Mouse (Mus musculus) forebrain, embryonic 13.5 days (tissue): ENCODE data around the gene Polr3h. TPM values are rescaled to one million over a fixed set of nuclear protein-coding genes. Genes with fewer than 3 reads are reported as not detected.

Experiments used
- ATAC-seq: fragments of 200-750 bp; cut with Nextera tagmentation; 2 replicates; pipeline ENCODE4 v1.8.0; 2017
- H3K27ac ChIP-seq: fragments of 300-500 bp; sonication (generic); 2 replicates; pipeline ENCODE4 v1.5.1; 2015; ENCODE audit warnings: inconsistent platforms, mild to moderate bottlenecking, moderate library complexity
- H3K27me3 ChIP-seq: fragments of 300-500 bp; sonication (generic); 2 replicates; pipeline ENCODE4 v1.6.1; 2015; ENCODE audit warnings: mild to moderate bottlenecking, inconsistent platforms
- H3K36me3 ChIP-seq: fragments of 300-500 bp; sonication (generic); 2 replicates; pipeline ENCODE4 v1.6.1; 2015; ENCODE audit warnings: mild to moderate bottlenecking, inconsistent platforms; ENCODE audit not compliant: poor library complexity, severe bottlenecking
- H3K4me1 ChIP-seq: fragments of 300-500 bp; sonication (generic); 2 replicates; pipeline ENCODE4 v1.6.1; 2015; ENCODE audit warnings: inconsistent platforms
- H3K4me2 ChIP-seq: fragments of 300-500 bp; sonication (generic); 2 replicates; pipeline ENCODE4 v1.6.1; 2015; ENCODE audit warnings: inconsistent platforms, mild to moderate bottlenecking, moderate library complexity
- H3K4me3 ChIP-seq: fragments of 300-500 bp; sonication (generic); 2 replicates; pipeline ENCODE4 v1.5.1; 2015; ENCODE audit warnings: mild to moderate bottlenecking, inconsistent platforms
- H3K9ac ChIP-seq: fragments of 300-500 bp; sonication (generic); 2 replicates; pipeline ENCODE4 v1.6.1; 2015; ENCODE audit warnings: mild to moderate bottlenecking, inconsistent platforms
- H3K9me3 ChIP-seq: fragments of 300-500 bp; sonication (generic); replicated peaks from 2 replicates; pipeline ENCODE4 v1.6.1; 2016; ENCODE audit warnings: inconsistent platforms
- WGBS: fragments of 180-500 bp; shearing (Covaris S2); methylation state at CpG from one replicate; pipeline ENCODE4 v1.1.7; 2015; 5-methylcytosine and 5-hydroxymethylcytosine counted together
- polyA plus RNA-seq: library from polyadenylated mRNA; unstranded; fragments of >200 nt; fragmentation: Nextera tagmentation; extraction: Ambion mirVana; gene quantifications from 2 replicates; pipeline ENCODE4 v1.2.1, GENCODE M21; 2015

Gene Polr3h
- polyA plus RNA-seq, 1 experiment from 2014 or later = 86.0 TPM

GRCm38 (mm10) chr15:81928277-81928676, 2.2 kb upstream of the Polr3h start:
- H3K27me3 ChIP-seq = no peaks in the 10 kb centered on the region
- no peak overlapping the region for H3K4me2 ChIP-seq
- no peak for ATAC-seq
- no peaks in the 10 kb centered on the region for H3K9me3 ChIP-seq
- H3K36me3 ChIP-seq = no peaks in the 10 kb centered on the region
- H3K27ac ChIP-seq = peak overlapping the region; percentile 93
- H3K4me3 ChIP-seq = no peak overlapping the region
- WGBS = 27% methylated on average over 11 of the region's 11 CpGs
- H3K9ac ChIP-seq = no peak overlapping the region
- peaks cover 34% of the 10 kb centered on the region for H3K4me1 ChIP-seq

DNA sequence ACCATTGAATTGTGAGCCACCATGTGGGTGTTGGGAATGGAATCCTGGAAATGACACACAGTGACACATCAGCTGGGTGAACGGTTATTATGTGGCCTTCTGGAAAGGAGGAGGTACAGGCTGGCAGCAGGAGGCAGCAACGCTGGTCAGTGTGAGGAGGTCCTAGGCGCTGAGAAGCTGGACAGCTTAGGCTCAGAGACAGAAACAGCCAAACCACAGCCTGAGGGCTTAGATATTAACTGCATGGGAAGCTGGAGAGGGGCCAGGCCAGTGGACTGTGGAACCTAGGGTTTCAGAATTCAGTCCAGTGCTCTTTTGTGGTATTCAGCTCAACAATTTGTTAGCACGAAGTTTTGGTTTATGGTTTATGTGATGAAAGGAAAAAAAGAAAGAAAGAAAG, 1.7 kb upstream of the Polr3h start:
- no peak overlapping the region for H3K4me2 ChIP-seq
- H3K9ac ChIP-seq = 0 out of 2 replicates have a peak overlapping the region, but pooled peaks have one; percentile 35
- 39% methylated on average over 4 of the region's 4 CpGs for WGBS
- H3K36me3 ChIP-seq = no peaks in the 10 kb centered on the region
- H3K27me3 ChIP-seq = no peaks in the 10 kb centered on the region
- peaks cover 34% of the 10 kb centered on the region for H3K4me1 ChIP-seq
- peak overlapping the region; percentile 93 for H3K27ac ChIP-seq
- no peak overlapping the region for H3K4me3 ChIP-seq
- no peaks in the 10 kb centered on the region for H3K9me3 ChIP-seq
- no peak for ATAC-seq

DNA sequence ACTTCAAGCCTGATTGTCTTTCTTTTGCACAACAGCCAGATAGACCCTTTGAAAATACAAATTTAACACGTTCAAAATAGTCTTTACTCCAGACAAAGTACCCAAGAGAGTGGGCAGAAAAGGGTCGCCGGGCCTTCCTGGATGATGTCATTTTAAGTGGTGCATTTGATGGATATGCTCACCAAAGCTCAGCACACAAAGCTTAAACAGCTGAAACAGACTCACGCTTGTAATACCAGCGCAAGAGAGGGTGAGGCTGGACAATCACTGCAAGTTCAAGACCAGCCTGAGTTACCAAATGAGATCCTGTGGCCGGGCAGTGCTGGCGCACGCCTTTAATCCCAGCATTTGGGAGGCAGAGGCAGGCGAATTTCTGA, 394 bp upstream of the Polr3h start:
- ATAC-seq = no peak
- Histone ChIP-seq H3K27ac (peak overlapping the region; percentile 93), H3K9ac (no peak overlapping the region), H3K9me3 (no peaks in the 10 kb centered on the region), H3K4me2 (peak overlapping the region; percentile 97), H3K27me3 (no peaks in the 10 kb centered on the region), H3K4me3 (peak overlapping the region; percentile 75), H3K4me1 (peaks cover 34% of the 10 kb centered on the region), H3K36me3 (no peaks in the 10 kb centered on the region)
- 18% methylated on average over 9 of the region's 9 CpGs for WGBS

DNA sequence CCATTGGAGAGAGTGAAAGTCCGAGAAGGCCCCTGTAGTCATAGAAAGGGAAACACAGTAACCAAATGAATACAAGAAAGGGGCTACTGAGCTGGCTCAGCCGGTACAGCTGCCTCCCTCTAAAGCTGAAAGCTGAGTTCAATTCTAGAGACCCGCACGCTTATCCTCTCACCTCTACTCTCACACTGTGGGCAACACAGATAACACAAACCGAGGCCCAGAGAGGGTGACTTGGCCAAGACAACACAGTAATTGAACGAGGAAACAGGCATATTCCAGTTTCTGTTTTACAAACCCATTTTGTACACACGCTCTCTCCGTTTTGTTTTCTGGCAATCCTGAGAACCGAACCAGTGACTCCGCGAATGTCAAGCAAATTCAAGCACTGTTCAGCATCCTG, 1.1 kb downstream of the Polr3h start:
- ATAC-seq = no peak
- H3K4me1 ChIP-seq = peaks cover 38% of the 10 kb centered on the region
- H3K9me3 ChIP-seq = no peaks in the 10 kb centered on the region
- H3K4me2 ChIP-seq = peak overlapping the region; percentile 97
- WGBS = 88% methylated on average over 11 of the region's 11 CpGs
- H3K27ac ChIP-seq = no peak overlapping the region
- no peaks in the 10 kb centered on the region for H3K27me3 ChIP-seq
- H3K36me3 ChIP-seq = no peaks in the 10 kb centered on the region
- peak overlapping the region; percentile 75 for H3K4me3 ChIP-seq
- peak overlapping the region; percentile 88 for H3K9ac ChIP-seq

GRCm38 (mm10) chr15:81921255-81921654, 4.8 kb downstream of the Polr3h start:
- Histone ChIP-seq H3K27me3 (no peaks in the 10 kb centered on the region), H3K4me1 (peaks cover 21% of the 10 kb centered on the region), H3K36me3 (peaks cover 22% of the 10 kb centered on the region), H3K9me3 (no peaks in the 10 kb centered on the region), H3K27ac (no peak overlapping the region; the same call in 1 of the 2 replicates), H3K4me2 (no peak overlapping the region), H3K9ac (peak overlapping the region; percentile 2; the same call in 1 of the 2 replicates), H3K4me3 (no peak overlapping the region)
- WGBS = 70% methylated on average over 5 of the region's 5 CpGs
- no peak for ATAC-seq

DNA sequence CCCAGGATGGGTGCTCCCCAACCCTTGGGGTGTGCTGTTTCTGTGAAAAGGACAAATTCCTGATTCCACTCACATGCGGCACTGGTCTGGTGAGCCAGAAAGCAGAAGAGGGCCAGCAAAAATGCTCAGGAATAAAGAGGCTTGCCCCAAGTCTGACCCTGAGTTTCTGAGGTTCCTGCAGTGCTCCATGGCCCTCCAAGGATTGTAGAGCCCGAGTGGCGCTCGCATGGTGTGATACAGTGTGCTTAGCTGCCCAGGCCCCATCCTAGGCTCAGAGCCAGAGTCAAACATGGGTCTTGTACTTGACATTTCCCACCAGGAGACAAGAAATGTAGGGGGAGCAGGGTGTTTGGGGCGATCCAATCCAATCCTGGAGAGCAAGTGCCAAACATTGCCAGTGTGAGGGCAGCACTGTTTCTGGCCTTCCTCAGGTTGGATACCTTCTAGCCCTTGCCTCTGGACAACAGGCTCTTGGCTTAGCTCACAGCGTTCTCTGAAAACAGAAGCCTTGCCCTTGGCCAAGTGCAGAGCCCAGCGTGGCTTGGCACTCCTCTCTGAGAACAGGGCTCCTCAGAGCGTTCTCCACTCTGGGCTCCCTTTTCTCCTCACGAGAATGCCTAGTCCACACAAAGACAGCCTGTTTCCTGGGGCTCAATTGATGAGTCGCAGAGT, 5.4 kb downstream of the Polr3h start:
- Histone ChIP-seq H3K27me3 (no peaks in the 10 kb centered on the region), H3K9me3 (no peaks in the 10 kb centered on the region), H3K4me2 (no peak overlapping the region), H3K4me1 (peaks cover 21% of the 10 kb centered on the region), H3K36me3 (peaks cover 28% of the 10 kb centered on the region), H3K27ac (no peak overlapping the region; the same call in 1 of the 2 replicates), H3K9ac (0 out of 2 replicates have a peak overlapping the region, but pooled peaks have one; percentile 2), H3K4me3 (no peak overlapping the region)
- WGBS = 87% methylated on average over 10 of the region's 10 CpGs
- ATAC-seq = no peak

DNA sequence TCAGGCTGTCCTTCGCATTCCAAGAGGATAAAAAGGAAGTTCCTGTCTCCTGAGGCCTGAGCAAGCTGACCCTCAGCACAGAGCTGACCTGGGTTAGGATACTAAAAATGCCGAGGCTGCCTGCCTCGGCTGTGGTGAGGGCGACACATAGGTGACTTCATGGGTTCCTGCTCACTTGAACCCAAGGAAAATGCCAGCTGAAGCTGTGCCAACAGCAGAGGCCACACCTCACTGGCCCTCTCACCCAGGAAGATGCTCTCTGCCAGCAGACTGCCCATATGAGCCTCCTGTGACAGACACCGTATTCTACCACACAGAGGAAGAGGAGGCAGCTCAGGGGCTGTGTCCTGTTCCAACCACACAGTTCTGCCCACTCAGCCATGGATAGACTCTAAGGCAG, 7.0 kb downstream of the Polr3h start:
- Histone ChIP-seq H3K4me1 (peaks cover 6% of the 10 kb centered on the region), H3K9me3 (no peaks in the 10 kb centered on the region), H3K4me3 (no peak overlapping the region), H3K9ac (no peak overlapping the region), H3K4me2 (no peak overlapping the region), H3K27me3 (no peaks in the 10 kb centered on the region), H3K27ac (no peak overlapping the region), H3K36me3 (peaks cover 44% of the 10 kb centered on the region)
- WGBS = 85% methylated on average over 5 of the region's 5 CpGs
- no peak for ATAC-seq

DNA sequence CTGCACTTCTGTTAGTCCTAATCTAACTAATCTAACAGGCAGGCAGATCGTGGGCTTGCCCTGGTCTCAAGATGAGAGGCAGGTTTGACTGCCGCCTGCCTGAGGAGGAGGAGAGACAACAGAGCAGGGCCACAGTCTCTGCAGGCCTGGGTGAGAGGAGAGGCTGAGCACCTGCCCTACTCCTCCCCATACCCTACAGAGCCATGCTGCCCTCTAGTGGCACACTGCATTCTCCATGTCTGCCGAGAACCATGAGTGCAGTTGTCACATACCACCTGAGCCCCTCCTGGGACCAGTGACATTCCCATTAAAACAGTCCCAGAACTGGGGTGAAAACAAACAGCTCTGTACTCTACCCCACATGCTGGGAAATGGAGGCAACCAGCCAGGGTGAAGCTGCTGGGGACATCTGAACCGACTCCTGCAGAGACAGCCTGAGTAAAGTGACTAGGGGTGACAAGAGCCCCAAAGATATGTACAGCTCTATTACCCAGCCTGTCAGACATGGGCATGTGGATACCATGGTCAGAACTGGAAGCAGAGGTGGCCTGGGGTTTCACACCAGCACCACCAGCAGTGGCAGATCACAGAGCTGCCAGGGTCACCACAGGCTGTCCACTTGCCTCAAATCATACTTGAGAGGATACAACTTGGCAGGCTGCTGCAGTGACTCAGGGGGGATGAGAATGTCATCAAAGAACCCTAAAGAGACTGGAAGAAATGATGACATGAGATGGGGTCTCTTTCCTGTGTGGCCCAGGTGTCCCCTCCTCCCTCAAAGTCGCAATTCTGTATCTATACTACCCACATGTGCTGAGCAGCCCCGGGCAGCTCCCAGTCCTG, 8.2 kb downstream of the Polr3h start:
- Histone ChIP-seq H3K36me3 (peaks cover 56% of the 10 kb centered on the region), H3K4me2 (no peak overlapping the region), H3K9ac (no peak overlapping the region), H3K27ac (no peak overlapping the region), H3K4me3 (no peak overlapping the region), H3K9me3 (no peaks in the 10 kb centered on the region), H3K27me3 (no peaks in the 10 kb centered on the region), H3K4me1 (peaks cover 4% of the 10 kb centered on the region; the same call in 1 of the 2 replicates)
- 61% methylated on average over 6 of the region's 6 CpGs for WGBS
- 0 out of 2 replicates have a peak, but pooled peaks have one; percentile 37 for ATAC-seq

- no peaks in the 10 kb centered on the region for H3K27me3 ChIP-seq
- no peak overlapping the region for H3K27ac ChIP-seq
- H3K4me3 ChIP-seq = no peak overlapping the region
- no peaks in the 10 kb centered on the region for H3K9me3 ChIP-seq
- peaks cover 63% of the 10 kb centered on the region for H3K36me3 ChIP-seq
- peaks cover 4% of the 10 kb centered on the region; the same call in 1 of the 2 replicates for H3K4me1 ChIP-seq
- 91% methylated on average over 12 of the region's 12 CpGs for WGBS
- no peak overlapping the region for H3K9ac ChIP-seq
- no peak overlapping the region for H3K4me2 ChIP-seq
- no peak for ATAC-seq
These were observed 8.8 kb downstream of the Polr3h start for GRCm38 (mm10) chr15:81917201-81917600.

- Histone ChIP-seq H3K9ac (no peak overlapping the region), H3K36me3 (peaks cover 78% of the 10 kb centered on the region), H3K27ac (no peak overlapping the region), H3K9me3 (no peaks in the 10 kb centered on the region), H3K4me2 (no peak overlapping the region), H3K4me1 (no peaks in the 10 kb centered on the region), H3K27me3 (no peaks in the 10 kb centered on the region), H3K4me3 (no peak overlapping the region)
- no peak for ATAC-seq
- 81% methylated on average over 5 of the region's 5 CpGs for WGBS
These were observed 10.4 kb downstream of the Polr3h start for GRCm38 (mm10) chr15:81915663-81916062.

DNA sequence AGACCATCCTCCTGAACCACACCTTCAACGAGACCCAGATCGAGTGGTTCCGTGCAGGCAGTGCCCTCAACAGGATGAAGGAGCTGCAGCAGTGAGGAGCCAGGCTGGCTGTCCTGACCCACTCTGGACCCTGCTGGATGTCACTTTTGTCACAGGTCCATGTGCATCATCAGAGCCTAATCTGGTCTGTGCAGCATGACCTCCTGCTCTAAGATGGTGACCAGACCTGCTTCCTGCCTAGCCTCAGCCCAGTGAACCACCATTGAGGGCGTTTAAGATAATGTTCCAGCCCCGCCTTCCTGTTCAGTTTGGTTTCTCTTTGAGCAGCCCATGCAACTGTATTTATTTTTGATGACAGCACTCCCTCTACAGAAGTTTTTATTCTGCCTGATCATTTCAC, 11.4 kb downstream of the Polr3h start:
- Histone ChIP-seq H3K4me2 (no peak overlapping the region), H3K4me3 (no peak overlapping the region), H3K27me3 (no peaks in the 10 kb centered on the region), H3K4me1 (no peaks in the 10 kb centered on the region), H3K9ac (no peak overlapping the region), H3K36me3 (peaks cover 88% of the 10 kb centered on the region), H3K27ac (no peak overlapping the region), H3K9me3 (no peaks in the 10 kb centered on the region)
- 89% methylated on average over 5 of the region's 5 CpGs for WGBS
- ATAC-seq = no peak

GRCm38 (mm10) chr15:81912498-81912897, 13.5 kb downstream of the Polr3h start:
- Histone ChIP-seq H3K36me3 (peaks cover 98% of the 10 kb centered on the region), H3K4me2 (no peak overlapping the region)
- WGBS = 85% methylated on average over 2 of the region's 2 CpGs

More at GRCm38 (mm10) chr15:81912498-81912897, 13.5 kb downstream of the Polr3h start:
- ATAC-seq = no peak
- Histone ChIP-seq H3K27me3 (no peaks in the 10 kb centered on the region), H3K9me3 (no peaks in the 10 kb centered on the region), H3K27ac (no peak overlapping the region), H3K9ac (no peak overlapping the region), H3K4me3 (no peak overlapping the region), H3K4me1 (no peaks in the 10 kb centered on the region)
